Comparison of ENCODE assay signal across 23 mouse cellular contexts in the genomic region with DNA sequence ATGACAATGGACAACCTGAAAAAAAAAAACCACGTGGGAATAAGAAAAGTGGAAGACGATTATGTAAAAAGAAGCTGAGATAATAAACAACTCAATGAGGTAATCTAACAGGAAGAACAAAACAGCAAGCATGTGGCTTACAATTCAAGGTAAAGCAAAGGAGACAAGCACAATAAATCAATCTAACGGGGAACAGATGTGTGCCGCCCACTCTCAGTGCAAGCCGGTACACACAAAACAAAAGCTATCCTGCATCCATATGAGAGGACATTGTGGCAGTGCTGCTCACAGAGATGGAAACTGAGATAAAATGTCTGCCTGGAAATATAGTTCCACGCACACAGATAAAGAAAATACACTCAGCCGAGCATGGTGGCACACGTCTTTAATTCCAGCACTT. TPM values are rescaled to one million over a fixed set of nuclear protein-coding genes. Genes with fewer than 3 reads are reported as not detected.
DNase-seq lines count a peak whose midpoint lies in the region; ATAC-seq and TF ChIP-seq lines count a peak whose summit lies in the region.
"Had no signal": no experiment of that assay in that cellular context is flagged by ENCODE, and none has a peak within 500 bp of the region (broad histone marks: within the 10 kb centered on the region; RNA-seq: fewer than 3 reads in every experiment).

No protein-coding gene starts in this region.

- H3K4me1 ChIP-seq in midbrain, embryonic 11.5 days (ENCODE audit: control insufficient read depth, insufficient read depth, low read length) = no peaks in the 10 kb centered on the region
- H3K4me1 ChIP-seq in midbrain, postnatal 0 days (ENCODE audit: insufficient read depth, low read length) = no peaks in the 10 kb centered on the region
- H3K4me1 ChIP-seq in limb, embryonic 10.5 days = peaks cover 3% of the 10 kb centered on the region; the same call in 1 of the 2 replicates
- no peaks in the 10 kb centered on the region for H3K4me1 ChIP-seq in cerebellum, adult 2 months (ENCODE audit: control insufficient read depth, insufficient read depth, low read length)
- H3K4me1 ChIP-seq: forebrain, embryonic 12.5 days; hindbrain, embryonic 12.5 days had no signal

- no peak overlapping the region for H3K4me3 ChIP-seq in midbrain, embryonic 11.5 days (ENCODE audit: low read depth, low read length)
- H3K4me3 ChIP-seq in midbrain, postnatal 0 days (ENCODE audit: low read depth, low read length) = no peak overlapping the region
- H3K4me3 ChIP-seq in limb, embryonic 10.5 days = no peak overlapping the region
- H3K4me3 ChIP-seq in cerebellum, adult 2 months (replicated peaks; ENCODE audit: insufficient read depth, low read depth, low read length) = no peak overlapping the region
- H3K4me3 ChIP-seq: embryonic facial prominence, embryonic 13.5 days; forebrain, embryonic 12.5 days; gastrocnemius, adult 2 months; hindbrain, embryonic 12.5 days had no signal

- H3K9ac ChIP-seq in midbrain, embryonic 11.5 days (ENCODE audit: low read length) = no peak overlapping the region
- H3K9ac ChIP-seq in midbrain, postnatal 0 days (replicated peaks; ENCODE audit: low read length, poor library complexity, severe bottlenecking) = no peak overlapping the region
- H3K9ac ChIP-seq: embryonic facial prominence, embryonic 13.5 days; forebrain, embryonic 12.5 days; forebrain, postnatal 0 days; hindbrain, embryonic 12.5 days had no signal

- no peaks in the 10 kb centered on the region for H3K27me3 ChIP-seq in midbrain, embryonic 11.5 days (ENCODE audit: control insufficient read depth, insufficient read depth, low read length)
- no peaks in the 10 kb centered on the region for H3K27me3 ChIP-seq in midbrain, postnatal 0 days (ENCODE audit: insufficient read depth, low read length)
- H3K27me3 ChIP-seq in limb, embryonic 10.5 days (ENCODE audit: low read depth, poor library complexity, severe bottlenecking) = no peaks in the 10 kb centered on the region
- no peaks in the 10 kb centered on the region for H3K27me3 ChIP-seq in cerebellum, adult 2 months (ENCODE audit: control insufficient read depth, insufficient read depth, low read length)
- H3K27me3 ChIP-seq: embryonic facial prominence, embryonic 13.5 days; forebrain, embryonic 12.5 days; hindbrain, embryonic 12.5 days had no signal

- no peak overlapping the region for H3K4me2 ChIP-seq in midbrain, embryonic 11.5 days
- no peak overlapping the region for H3K4me2 ChIP-seq in midbrain, postnatal 0 days (ENCODE audit: low read depth, low read length, poor library complexity, severe bottlenecking)
- H3K4me2 ChIP-seq: embryonic facial prominence, embryonic 13.5 days; forebrain, embryonic 12.5 days; hindbrain, embryonic 12.5 days had no signal

- DNase-seq in midbrain, embryonic 11.5 days (ENCODE audit: low spot score, missing footprints) = peak; percentile 28
- no peak for DNase-seq in midbrain, postnatal 0 days (ENCODE audit: low spot score)
- DNase-seq in embryo, embryonic 10.5 days (ENCODE audit: low spot score) = peak; percentile 36
- DNase-seq in limb, embryonic 10.5 days (ENCODE audit: low spot score) = peak; percentile 33
- DNase-seq in urinary bladder, postnatal 36 days (ENCODE audit: low spot score in 2 of 2) = no peak
- no peak for DNase-seq in spleen, adult 18-20 months
- DNase-seq in cerebellum, adult 2 months = no peak
- DNase-seq: adrenal gland, postnatal 10 days; B cell, adult 2 months; cerebellum, adult 8-10 months; cerebellum, postnatal 14 days; forebrain, postnatal 0 days; gastrocnemius, adult 2 months; gastrocnemius, postnatal 25 days; heart, postnatal 10 days; heart, postnatal 4 days; kidney, adult 11 months had no signal

- H3K36me3 ChIP-seq in midbrain, embryonic 11.5 days (ENCODE audit: control insufficient read depth, insufficient read depth, low read length) = no peaks in the 10 kb centered on the region
- H3K36me3 ChIP-seq in midbrain, postnatal 0 days (ENCODE audit: insufficient read depth, low read length) = no peaks in the 10 kb centered on the region
- no peaks in the 10 kb centered on the region for H3K36me3 ChIP-seq in limb, embryonic 10.5 days
- H3K36me3 ChIP-seq: embryonic facial prominence, embryonic 13.5 days; forebrain, embryonic 12.5 days; G1E; hindbrain, embryonic 12.5 days had no signal

- H3K27ac ChIP-seq in midbrain, embryonic 11.5 days (ENCODE audit: low read depth, low read length) = no peak overlapping the region
- H3K27ac ChIP-seq in midbrain, postnatal 0 days (ENCODE audit: low read depth, low read length) = no peak overlapping the region
- H3K27ac ChIP-seq in limb, embryonic 10.5 days = no peak overlapping the region
- H3K27ac ChIP-seq in cerebellum, adult 2 months (ENCODE audit: insufficient read depth, low read length) = no peak overlapping the region
- H3K27ac ChIP-seq: embryonic facial prominence, embryonic 13.5 days; forebrain, embryonic 12.5 days; gastrocnemius, adult 2 months; hindbrain, embryonic 12.5 days had no signal

- no peak for TF ChIP-seq CTCF in midbrain, postnatal 0 days (IDR thresholded peaks at IDR 0.05)
- no peak for TF ChIP-seq CTCF in cerebellum, adult 2 months (IDR thresholded peaks at IDR 0.05; ENCODE audit: borderline replicate concordance, insufficient read depth, low read depth, low read length)

- WGBS in midbrain, embryonic 11.5 days = 81% methylated on average over 8 of the region's 8 CpGs
- 88% methylated on average over 8 of the region's 8 CpGs for WGBS in midbrain, postnatal 0 days
- 49% methylated on average over 8 of the region's 8 CpGs for WGBS in limb, embryonic 10.5 days
- WGBS in cerebellum, adult 2 months = 92% methylated on average over 8 of the region's 8 CpGs

- no peaks in the 10 kb centered on the region for H3K9me3 ChIP-seq in midbrain, embryonic 11.5 days (ENCODE audit: control insufficient read depth, low read length)
- no peaks in the 10 kb centered on the region for H3K9me3 ChIP-seq in midbrain, postnatal 0 days (ENCODE audit: low read length)
- H3K9me3 ChIP-seq in limb, embryonic 10.5 days (replicated peaks) = no peaks in the 10 kb centered on the region
- H3K9me3 ChIP-seq: embryonic facial prominence, embryonic 13.5 days; forebrain, embryonic 12.5 days; G1E; hindbrain, embryonic 12.5 days had no signal

- ATAC-seq in midbrain, embryonic 11.5 days (ENCODE audit: low FRiP score) = no peak
- no peak for ATAC-seq in midbrain, postnatal 0 days (ENCODE audit: low FRiP score)
- ATAC-seq: CD4-positive, CD25-positive, alpha-beta regulatory T cell, adult 4 months; forebrain, postnatal 0 days; hindbrain, embryonic 16.5 days had no signal

- TF ChIP-seq POLR2A in cerebellum, adult 2 months (IDR thresholded peaks at IDR 0.05; ENCODE audit: borderline replicate concordance, insufficient read depth, low read length) = no peak

RNA-seq across cellular contexts. Expression of gene Phc1, which starts 41.7 kb away (rescaled TPM):
- 30.7 and 34.7 TPM in 2 replicates for polyA plus RNA-seq in midbrain, embryonic 11.5 days (2014; fragmentation: Nextera tagmentation; extraction: Ambion mirVana)
- total RNA-seq in midbrain, postnatal 0 days (2014; rRNA removed) = 60.5 and 67.1 TPM in 2 replicates
- polyA plus RNA-seq in midbrain, postnatal 0 days (2015; fragmentation: Nextera tagmentation; extraction: Ambion mirVana) = 24.7 and 26.8 TPM in 2 replicates
- 33.6 and 37.4 TPM in 2 replicates for polyA plus RNA-seq in limb, embryonic 10.5 days (2016; fragmentation: Nextera tagmentation; extraction: Ambion mirVana)
- polyA plus RNA-seq in cerebellum, adult 2 months (2012; rRNA removed) = 48.3 and 55.7 TPM in 2 replicates

Comparison
In these comparisons a context has a peak if more than half of its experiments do, and no peak if none do; other contexts are left out.
1. DNase-seq: peak in midbrain, embryonic 11.5 days (single experiment), embryo, embryonic 10.5 days (single experiment) and limb, embryonic 10.5 days (single experiment); none in midbrain, postnatal 0 days (single experiment), urinary bladder, postnatal 36 days (0 of 2), spleen, adult 18-20 months (0 of 2) and cerebellum, adult 2 months (0 of 2).